Mouse (Mus musculus) midbrain, postnatal 0 days (tissue): Measurements from ENCODE around the gene Hmgn1. TPM values are rescaled to one million over a fixed set of nuclear protein-coding genes. Genes with fewer than 3 reads are reported as not detected.

ENCODE experiments used
- ATAC-seq: fragments of 200-750 bp; cut with Nextera tagmentation; 2 replicates; pipeline ENCODE4 v1.8.0; 2017; ENCODE audit warnings: moderate number of reproducible peaks, mild to moderate bottlenecking, moderate TSS enrichment, moderate library complexity; ENCODE audit not compliant: low FRiP score
- DNase-seq: peaks from one replicate; pipeline ENCODE4 v3.0.0-alpha.2; 2015; ENCODE audit warnings: low spot score
- H3K27ac ChIP-seq: fragments of 300-500 bp; sonication (generic); 2 replicates; pipeline ENCODE4 v1.5.1; 2014; ENCODE audit warnings: low read depth, mild to moderate bottlenecking, low read length, mixed read lengths
- H3K27me3 ChIP-seq: fragments of 300-500 bp; sonication (generic); 2 replicates; pipeline ENCODE4 v1.6.1; 2014; ENCODE audit warnings: low read length, control low read depth, mixed read lengths; ENCODE audit not compliant: insufficient read depth
- H3K36me3 ChIP-seq: fragments of 300-500 bp; sonication (generic); 2 replicates; pipeline ENCODE4 v1.6.1; 2014; ENCODE audit warnings: low read length, control low read depth, mixed read lengths; ENCODE audit not compliant: insufficient read depth
- H3K4me1 ChIP-seq: fragments of 300-500 bp; sonication (generic); 2 replicates; pipeline ENCODE4 v1.6.1; 2014; ENCODE audit warnings: mild to moderate bottlenecking, control low read depth, antibody characterized with exemption, low read length, mixed read lengths; ENCODE audit not compliant: insufficient read depth
- H3K4me2 ChIP-seq: fragments of 300-500 bp; sonication (generic); 2 replicates; pipeline ENCODE4 v1.6.1; 2014; ENCODE audit warnings: low read depth, mild to moderate bottlenecking, low read length, mixed read lengths; ENCODE audit not compliant: poor library complexity, severe bottlenecking
- H3K4me3 ChIP-seq: fragments of 300-500 bp; sonication (generic); 2 replicates; pipeline ENCODE4 v1.5.1; 2014; ENCODE audit warnings: low read depth, mild to moderate bottlenecking, low read length, moderate library complexity
- H3K9ac ChIP-seq: fragments of 300-500 bp; sonication (generic); replicated peaks from 2 replicates; pipeline ENCODE4 v1.6.1; 2014; ENCODE audit warnings: mild to moderate bottlenecking, low read length, moderate library complexity, mixed read lengths; ENCODE audit not compliant: poor library complexity, severe bottlenecking
- H3K9me3 ChIP-seq: fragments of 300-500 bp; sonication (generic); 2 replicates; pipeline ENCODE4 v1.6.1; 2016; ENCODE audit warnings: low read length, control low read depth
- CTCF ChIP-seq: IDR thresholded peaks from 2 replicates; pipeline ENCODE4 v1.5.1; 2016; ENCODE audit warnings: antibody characterized with exemption, mild to moderate bottlenecking
- WGBS: fragments of 180-500 bp; shearing (Covaris S2); extraction: QIAGEN DNeasy Blood & Tissue Kit; methylation state at CpG from one replicate; pipeline ENCODE4 v1.1.7; 2014; 5-methylcytosine and 5-hydroxymethylcytosine counted together
- polyA plus RNA-seq: library from polyadenylated mRNA; unstranded; fragments of >200 nt; fragmentation: Nextera tagmentation; extraction: Ambion mirVana; gene quantifications from 2 replicates; pipeline ENCODE4 v1.2.1, GENCODE M21; 2015
- total RNA-seq: library from RNA; depleted of rRNA; stranded (reverse); fragments of >200 nt; gene quantifications from 2 replicates; pipeline ENCODE4 v1.2.3, GENCODE M21; 2014; rRNA removed

Hmgn1 gene
- total and polyA plus RNA-seq, 2 experiments from 2014 or later: 106 to 202 TPM

DNA sequence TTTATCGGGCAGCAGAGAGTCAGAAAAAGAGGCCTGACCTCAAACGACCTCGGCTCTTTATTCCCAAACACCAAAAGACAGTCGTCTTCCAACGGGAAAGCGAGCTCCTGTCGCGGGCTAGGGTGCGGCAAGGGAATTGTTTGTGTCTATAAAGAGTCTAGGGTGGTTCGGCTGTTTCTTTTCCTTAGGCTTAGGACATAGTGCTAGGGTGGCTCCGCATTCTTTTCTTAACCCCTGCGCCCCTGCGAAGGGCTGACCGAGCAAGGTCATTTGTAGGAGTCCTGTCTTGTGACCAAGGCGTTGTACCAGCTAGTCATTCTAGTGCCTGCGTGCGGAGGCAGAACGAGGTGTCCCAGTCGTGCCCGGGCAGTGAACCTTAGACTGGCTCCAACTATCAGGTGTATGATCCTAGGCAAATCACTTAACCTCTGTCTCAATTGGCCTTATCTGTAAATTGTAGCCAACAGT is 44.3 kb downstream of the Hmgn1 start:
- H3K36me3 ChIP-seq: peaks cover 9% of the 10 kb centered on the region; the same call in 1 of the 2 replicates
- H3K27ac ChIP-seq: peak overlapping the region; percentile 98
- 4% methylated on average over 20 of the region's 20 CpGs for WGBS
- peak overlapping the region; percentile 100 for H3K9ac ChIP-seq
- H3K9me3 ChIP-seq: no peaks in the 10 kb centered on the region
- ATAC-seq: no peak
- no peaks in the 10 kb centered on the region for H3K27me3 ChIP-seq
- peak overlapping the region; percentile 99 for H3K4me3 ChIP-seq
- no peak for DNase-seq
- no peak for TF ChIP-seq CTCF
- peaks cover 6% of the 10 kb centered on the region; the same call in 1 of the 2 replicates for H3K4me1 ChIP-seq
- H3K4me2 ChIP-seq: peak overlapping the region; percentile 63

DNA sequence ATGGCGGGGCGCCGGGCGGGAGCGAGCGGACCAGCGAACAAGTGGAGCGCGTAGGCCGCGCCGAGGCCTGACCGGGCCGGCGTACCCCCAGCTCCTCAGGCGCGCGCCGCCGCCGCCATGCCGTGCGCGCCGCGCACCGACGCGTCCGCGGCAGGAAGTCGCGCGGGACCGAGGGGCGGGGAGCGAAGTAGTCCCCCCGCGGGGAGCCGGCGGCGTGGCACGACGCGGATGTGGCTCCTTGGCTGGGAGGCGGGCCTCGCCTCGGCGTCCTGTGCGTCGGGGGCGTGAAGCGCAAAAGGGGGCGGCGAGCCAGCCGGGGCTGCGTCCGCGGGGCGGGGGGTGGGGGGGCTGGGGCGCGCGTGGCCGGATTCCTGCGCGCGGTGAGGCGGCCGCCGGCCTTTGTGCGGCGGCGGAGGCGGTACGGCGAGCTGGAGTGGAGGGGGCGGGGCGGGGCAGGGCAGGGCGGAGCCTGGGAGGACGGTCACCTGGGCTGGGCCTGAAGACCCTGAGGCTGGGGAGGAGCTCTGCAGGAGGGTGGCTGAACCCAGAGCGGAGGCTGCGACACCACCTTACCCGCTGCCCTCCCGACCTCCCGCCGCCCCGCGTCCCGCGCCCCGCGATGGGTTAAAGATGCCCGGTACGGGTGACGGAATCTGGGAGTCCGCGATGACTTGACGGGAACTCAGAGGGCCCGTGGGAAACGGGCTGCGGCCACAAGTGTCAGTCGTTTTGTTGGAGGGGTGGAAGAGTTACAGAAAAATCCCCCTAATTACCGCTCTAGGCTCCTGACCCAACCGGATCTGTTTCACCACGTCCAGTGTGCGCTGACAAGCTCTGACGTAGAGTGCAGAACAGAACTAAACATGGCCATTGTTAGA is 45.0 kb downstream of the Hmgn1 start, which contains the start of gene Brwd1:
TSS of gene Brwd1 (minus strand) at position 226 of the 878 bp plus-strand sequence.
- DNase-seq: peak; percentile 96
- WGBS: under 1% methylated on average over 40 of the region's 107 CpGs
- Histone ChIP-seq H3K27me3 (no peaks in the 10 kb centered on the region), H3K27ac (peak within 1 kb of the TSS; percentile 98), H3K9ac (peak within 1 kb of the TSS; percentile 100), H3K4me1 (peaks cover 6% of the 10 kb centered on the region; the same call in 1 of the 2 replicates), H3K36me3 (peaks cover 9% of the 10 kb centered on the region; the same call in 1 of the 2 replicates), H3K9me3 (no peaks in the 10 kb centered on the region), H3K4me2 (peak within 1 kb of the TSS; percentile 63), H3K4me3 (peak within 1 kb of the TSS; percentile 99)
- peak; percentile 89 for ATAC-seq
- TF ChIP-seq CTCF: no peak

GRCm38 (mm10) chr16:96081742-96082241 is 45.7 kb downstream of the Hmgn1 start:
- peaks cover 6% of the 10 kb centered on the region; the same call in 1 of the 2 replicates for H3K4me1 ChIP-seq
- H3K4me3 ChIP-seq: peak overlapping the region; percentile 99
- no peaks in the 10 kb centered on the region for H3K9me3 ChIP-seq
- H3K9ac ChIP-seq: peak overlapping the region; percentile 100
- TF ChIP-seq CTCF: no peak
- 0% methylated on average over 30 of the region's 68 CpGs for WGBS
- H3K4me2 ChIP-seq: peak overlapping the region; percentile 63
- H3K27ac ChIP-seq: peak overlapping the region; percentile 98
- peak; percentile 32 for ATAC-seq
- peaks cover 9% of the 10 kb centered on the region; the same call in 1 of the 2 replicates for H3K36me3 ChIP-seq
- no peak for DNase-seq
- H3K27me3 ChIP-seq: no peaks in the 10 kb centered on the region

DNA sequence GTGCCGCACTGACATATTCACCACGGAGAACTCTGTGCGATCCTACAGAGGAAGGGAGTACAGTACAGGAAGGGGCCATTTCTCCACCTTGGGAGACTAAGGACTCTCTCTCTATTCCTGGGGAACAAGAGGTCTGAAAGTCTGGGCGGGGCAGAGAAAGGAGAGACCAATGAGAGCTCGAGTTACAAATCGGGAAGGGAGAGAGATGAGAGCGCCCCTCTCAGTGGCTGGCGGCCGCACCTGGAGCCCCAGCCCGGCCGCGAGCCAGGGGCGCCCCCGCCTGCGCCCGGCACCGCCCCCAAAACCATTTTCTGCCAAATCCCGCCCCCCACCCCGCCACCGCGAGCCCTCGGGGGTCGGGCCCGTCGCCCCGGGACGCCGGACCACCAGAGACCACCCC is 46.2 kb downstream of the Hmgn1 start:
- H3K4me2 ChIP-seq: peak overlapping the region; percentile 63
- 6% methylated on average over 7 of the region's 28 CpGs for WGBS
- H3K4me1 ChIP-seq: peaks cover 6% of the 10 kb centered on the region; the same call in 1 of the 2 replicates
- H3K4me3 ChIP-seq: peak overlapping the region; percentile 99
- TF ChIP-seq CTCF: peak; percentile 1; the same call in 1 of the 2 replicates
- no peaks in the 10 kb centered on the region for H3K27me3 ChIP-seq
- no peaks in the 10 kb centered on the region for H3K9me3 ChIP-seq
- peaks cover 9% of the 10 kb centered on the region; the same call in 1 of the 2 replicates for H3K36me3 ChIP-seq
- peak overlapping the region; percentile 98 for H3K27ac ChIP-seq
- peak; percentile 94 for DNase-seq
- H3K9ac ChIP-seq: peak overlapping the region; percentile 100
- ATAC-seq: peak; percentile 79

DNA sequence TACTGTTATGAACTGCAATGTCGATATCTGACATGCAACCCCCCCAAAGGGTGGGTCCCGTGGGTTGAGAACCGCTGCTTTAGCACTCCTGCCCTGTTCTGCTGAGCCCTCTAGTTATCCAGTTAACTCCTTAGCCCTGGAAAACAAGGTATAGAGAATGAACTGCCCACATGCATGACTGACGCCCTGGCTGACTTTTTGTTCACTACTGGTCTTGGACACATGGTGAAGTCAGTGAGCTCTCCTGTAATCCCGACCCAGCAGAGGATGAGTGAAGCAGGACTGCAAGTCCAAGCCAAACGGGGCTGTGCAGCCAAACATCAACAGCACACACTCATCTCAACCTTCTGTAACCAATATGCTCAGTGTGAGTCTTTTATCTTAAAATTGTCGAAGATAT is 47.0 kb downstream of the Hmgn1 start:
- Histone ChIP-seq H3K9ac (no peak overlapping the region), H3K27me3 (no peaks in the 10 kb centered on the region), H3K36me3 (peaks cover 9% of the 10 kb centered on the region; the same call in 1 of the 2 replicates), H3K4me2 (no peak overlapping the region), H3K9me3 (no peaks in the 10 kb centered on the region), H3K4me1 (peaks cover 6% of the 10 kb centered on the region; the same call in 1 of the 2 replicates), H3K27ac (no peak overlapping the region), H3K4me3 (peak overlapping the region; percentile 99; the same call in 1 of the 2 replicates)
- TF ChIP-seq CTCF: no peak
- WGBS: 87% methylated on average over 7 of the region's 7 CpGs
- ATAC-seq (no peak), DNase-seq (no peak)

Other genes with a start within 250 kb of the Hmgn1 start
- 25.4 and 27.3 TPM in 2 replicates for gene Psmg1, start 136.8 kb downstream of the Hmgn1 start, total RNA-seq
- gene Psmg1, start 136.8 kb downstream of the Hmgn1 start, polyA plus RNA-seq: 50.9 and 53.7 TPM in 2 replicates
- 151 and 186 TPM in 2 replicates for gene Brwd1, start 45.2 kb downstream of the Hmgn1 start, total RNA-seq
- 169 and 173 TPM in 2 replicates for gene Brwd1, start 45.2 kb downstream of the Hmgn1 start, polyA plus RNA-seq
- gene Wrb, start 17.7 kb upstream of the Hmgn1 start, total RNA-seq: 190 and 218 TPM in 2 replicates
- 212 and 228 TPM in 2 replicates for gene Wrb, start 17.7 kb upstream of the Hmgn1 start, polyA plus RNA-seq
- gene Lca5l, start 64.5 kb upstream of the Hmgn1 start, total RNA-seq: 2.7 and 3.0 TPM in 2 replicates
- gene Lca5l, start 64.5 kb upstream of the Hmgn1 start, polyA plus RNA-seq: 2.3 and 2.4 TPM in 2 replicates
- 2.2 and 2.4 TPM in 2 replicates for gene Sh3bgr, start 72.7 kb upstream of the Hmgn1 start, total RNA-seq
- 5.4 and 6.8 TPM in 2 replicates for gene Sh3bgr, start 72.7 kb upstream of the Hmgn1 start, polyA plus RNA-seq
- gene B3galt5, start 108.1 kb upstream of the Hmgn1 start, total RNA-seq: 9.0 and 12.1 TPM in 2 replicates
- 5.9 and 6.1 TPM in 2 replicates for gene B3galt5, start 108.1 kb upstream of the Hmgn1 start, polyA plus RNA-seq